ENCODE assay signal across 9 mouse cellular contexts in genomic region chr5:124184898-124185701, GRCm38 (mm10).
A peak's percentile ranks its signal among the peaks of the same experiment; 100 is the strongest.
DNase-seq lines count a peak whose midpoint lies in the region; ATAC-seq and TF ChIP-seq lines count a peak whose summit lies in the region.
"Had no signal": no experiment of that assay in that cellular context is flagged by ENCODE, and none has a peak within 500 bp of the region (broad histone marks: within the 10 kb centered on the region; RNA-seq: fewer than 3 reads in every experiment).

No protein-coding gene starts in this region.

- no peak for TF ChIP-seq CTCF in thymus, adult 2 months (IDR thresholded peaks at IDR 0.05; ENCODE audit: borderline replicate concordance, control insufficient read depth, extremely low read depth, insufficient read depth, low read length, poor library complexity)

- H3K9me3 ChIP-seq in lung, embryonic 16.5 days (ENCODE audit: control insufficient read depth, low read length) = no peaks in the 10 kb centered on the region
- no peaks in the 10 kb centered on the region for H3K9me3 ChIP-seq in forebrain, embryonic 11.5 days (ENCODE audit: control insufficient read depth, low read length)
- no peaks in the 10 kb centered on the region for H3K9me3 ChIP-seq in limb, embryonic 12.5 days
- H3K9me3 ChIP-seq: lung, embryonic 15.5 days had no signal

- no peaks in the 10 kb centered on the region for H3K27me3 ChIP-seq in lung, embryonic 16.5 days (ENCODE audit: control insufficient read depth, insufficient read depth, low read depth, low read length)
- H3K27me3 ChIP-seq in forebrain, embryonic 11.5 days (ENCODE audit: control insufficient read depth, insufficient read depth, low read length) = no peaks in the 10 kb centered on the region
- peaks cover 31% of the 10 kb centered on the region for H3K27me3 ChIP-seq in limb, embryonic 12.5 days
- H3K27me3 ChIP-seq in thymus, adult 2 months (ENCODE audit: control insufficient read depth, insufficient read depth, low read length) = no peaks in the 10 kb centered on the region
- H3K27me3 ChIP-seq: lung, embryonic 15.5 days had no signal

- no peaks in the 10 kb centered on the region for H3K36me3 ChIP-seq in lung, embryonic 16.5 days (ENCODE audit: control insufficient read depth, insufficient read depth, low read length)
- H3K36me3 ChIP-seq in forebrain, embryonic 11.5 days (ENCODE audit: control insufficient read depth, insufficient read depth, low read length) = no peaks in the 10 kb centered on the region
- H3K36me3 ChIP-seq in limb, embryonic 12.5 days = no peaks in the 10 kb centered on the region
- H3K36me3 ChIP-seq in thymus, adult 2 months (ENCODE audit: control insufficient read depth, insufficient read depth, low read length) = no peaks in the 10 kb centered on the region
- H3K36me3 ChIP-seq: lung, embryonic 15.5 days had no signal

- ATAC-seq in lung, embryonic 16.5 days (ENCODE audit: low read depth) = no peak
- ATAC-seq in forebrain, embryonic 11.5 days (replicated peaks; ENCODE audit: low FRiP score) = peak; percentile 57; the same call in 1 of the 2 replicates
- no peak for ATAC-seq in limb, embryonic 12.5 days (ENCODE audit: insufficient number of reproducible peaks, insufficient read depth, low FRiP score, low TSS enrichment, low read depth)

- H3K9ac ChIP-seq in lung, embryonic 16.5 days (ENCODE audit: low read length) = 0 out of 2 replicates have a peak overlapping the region, but pooled peaks have one; percentile 14
- peak overlapping the region; percentile 52 for H3K9ac ChIP-seq in forebrain, embryonic 11.5 days (ENCODE audit: low read length)
- no peak overlapping the region for H3K9ac ChIP-seq in limb, embryonic 12.5 days (replicated peaks)
- H3K9ac ChIP-seq: lung, embryonic 15.5 days had no signal

- peaks cover 19% of the 10 kb centered on the region for H3K4me1 ChIP-seq in lung, embryonic 16.5 days (replicated peaks; ENCODE audit: control insufficient read depth, insufficient read depth, low read length)
- peaks cover 29% of the 10 kb centered on the region for H3K4me1 ChIP-seq in forebrain, embryonic 11.5 days (replicated peaks; ENCODE audit: control insufficient read depth, insufficient read depth, low read length)
- peaks cover 37% of the 10 kb centered on the region for H3K4me1 ChIP-seq in limb, embryonic 12.5 days (replicated peaks)
- H3K4me1 ChIP-seq in thymus, adult 2 months (replicated peaks; ENCODE audit: control insufficient read depth, insufficient read depth, low read length) = peaks cover 80% of the 10 kb centered on the region

- no peak overlapping the region for H3K4me3 ChIP-seq in lung, embryonic 16.5 days (ENCODE audit: low read length)
- H3K4me3 ChIP-seq in forebrain, embryonic 11.5 days (ENCODE audit: low read depth, low read length) = peak overlapping the region; percentile 13
- H3K4me3 ChIP-seq in limb, embryonic 12.5 days (replicated peaks) = no peak overlapping the region
- peak overlapping the region; percentile 34 for H3K4me3 ChIP-seq in thymus, adult 2 months (ENCODE audit: control insufficient read depth, insufficient read depth, low read length)
- H3K4me3 ChIP-seq: lung, embryonic 15.5 days had no signal

- H3K27ac ChIP-seq in lung, embryonic 16.5 days (ENCODE audit: low read length) = no peak overlapping the region
- H3K27ac ChIP-seq in forebrain, embryonic 11.5 days (ENCODE audit: low read depth, low read length) = peak overlapping the region; percentile 34; the same call in 1 of the 2 replicates
- H3K27ac ChIP-seq in limb, embryonic 12.5 days = no peak overlapping the region
- H3K27ac ChIP-seq in thymus, adult 2 months (ENCODE audit: control insufficient read depth, insufficient read depth, low read length) = peak overlapping the region; percentile 94
- H3K27ac ChIP-seq: lung, embryonic 15.5 days had no signal

- WGBS in lung, embryonic 16.5 days = 50% methylated on average over 15 of the region's 15 CpGs
- WGBS in forebrain, embryonic 11.5 days = 11% methylated on average over 15 of the region's 15 CpGs
- 21% methylated on average over 15 of the region's 15 CpGs for WGBS in limb, embryonic 12.5 days
- WGBS in thymus, adult 2 months = 53% methylated on average over 15 of the region's 15 CpGs

- no peak for DNase-seq in lung, postnatal 25 days (ENCODE audit: low spot score)
- DNase-seq in forebrain, embryonic 11.5 days (ENCODE audit: low spot score) = peak; percentile 61
- peak; percentile 49 for DNase-seq in thymus, adult 2 months
- no peak for DNase-seq in adrenal gland, postnatal 36 days
- DNase-seq in adipocyte (ENCODE audit: low spot score) = no peak
- DNase-seq: gastrocnemius, postnatal 14 days had no signal

- H3K4me2 ChIP-seq in lung, embryonic 16.5 days (ENCODE audit: low read depth, low read length) = no peak overlapping the region
- peak overlapping the region; percentile 40 for H3K4me2 ChIP-seq in forebrain, embryonic 11.5 days (ENCODE audit: low read depth, low read length, severe bottlenecking)
- peak overlapping the region; percentile 24; the same call in 1 of the 2 replicates for H3K4me2 ChIP-seq in limb, embryonic 12.5 days
- H3K4me2 ChIP-seq: lung, embryonic 15.5 days had no signal

- peak; percentile 48; the same call in 1 of the 2 replicates for TF ChIP-seq POLR2A in thymus, adult 2 months (IDR thresholded peaks at IDR 0.05; ENCODE audit: control insufficient read depth, extremely low read depth, insufficient read depth, low read length, poor library complexity)

Comparison
In these comparisons a context has a peak if more than half of its experiments do, and no peak if none do; other contexts are left out.
1. H3K27ac ChIP-seq: peak in forebrain, embryonic 11.5 days (single experiment) and thymus, adult 2 months (single experiment); none in lung, embryonic 16.5 days (single experiment) and limb, embryonic 12.5 days (single experiment).
2. H3K4me3 ChIP-seq: peak in forebrain, embryonic 11.5 days (single experiment) and thymus, adult 2 months (single experiment); none in lung, embryonic 16.5 days (single experiment) and limb, embryonic 12.5 days (single experiment).
3. DNase-seq: peak in forebrain, embryonic 11.5 days (single experiment) and thymus, adult 2 months (single experiment); none in lung, postnatal 25 days (single experiment), adrenal gland, postnatal 36 days (0 of 2) and adipocyte (single experiment).